ENCODE assay signal across 14 mouse cellular contexts in the genomic region with DNA sequence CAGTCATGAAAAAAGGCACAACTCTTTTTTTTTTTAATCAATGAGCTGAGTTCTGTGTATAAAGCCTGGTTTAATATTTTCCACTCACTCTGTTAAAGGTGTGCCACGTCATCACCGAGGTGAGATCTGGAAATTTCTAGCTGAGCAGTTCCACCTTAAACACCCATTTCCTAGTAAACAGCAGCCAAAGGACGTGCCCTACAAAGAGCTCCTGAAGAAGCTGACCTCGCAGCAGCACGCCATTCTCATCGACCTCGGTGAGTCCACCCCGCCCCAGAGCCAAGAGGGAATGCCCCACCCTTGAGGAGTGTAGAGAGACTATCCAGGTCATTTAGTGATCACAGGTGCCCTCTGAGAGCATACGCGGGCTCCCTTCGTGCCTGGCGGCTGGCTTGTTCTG.
DNase-seq lines count a peak whose midpoint lies in the region; ATAC-seq lines count a peak whose summit lies in the region.
"Had no signal": no experiment of that assay in that cellular context is flagged by ENCODE, and none has a peak within 500 bp of the region (broad histone marks: within the 10 kb centered on the region; RNA-seq: fewer than 3 reads in every experiment).

No protein-coding gene starts in this region.

- H3K27ac ChIP-seq in embryonic facial prominence, embryonic 13.5 days, result peak overlapping the region; percentile 86
- H3K27ac ChIP-seq in embryonic facial prominence, embryonic 10.5 days (replicated peaks), result no peak overlapping the region; the same call in 1 of the 2 replicates
- H3K27ac ChIP-seq in kidney, embryonic 15.5 days, result peak overlapping the region; percentile 48; the same call in 1 of the 2 replicates
- H3K27ac ChIP-seq in hindbrain, embryonic 16.5 days (ENCODE audit: low read depth, low read length), result peak overlapping the region; percentile 10
- H3K27ac ChIP-seq: liver, embryonic 12.5 days; midbrain, embryonic 12.5 days had no signal

- peaks cover 32% of the 10 kb centered on the region for H3K36me3 ChIP-seq in embryonic facial prominence, embryonic 13.5 days
- peaks cover 58% of the 10 kb centered on the region for H3K36me3 ChIP-seq in embryonic facial prominence, embryonic 10.5 days (replicated peaks)
- peaks cover 47% of the 10 kb centered on the region for H3K36me3 ChIP-seq in kidney, embryonic 15.5 days
- no peaks in the 10 kb centered on the region for H3K36me3 ChIP-seq in hindbrain, embryonic 16.5 days (ENCODE audit: control insufficient read depth, insufficient read depth, low read length)

- no peak overlapping the region for H3K9ac ChIP-seq in embryonic facial prominence, embryonic 13.5 days
- no peak overlapping the region for H3K9ac ChIP-seq in kidney, embryonic 15.5 days
- H3K9ac ChIP-seq in hindbrain, embryonic 16.5 days (ENCODE audit: low read depth, low read length), result no peak overlapping the region
- H3K9ac ChIP-seq: liver, embryonic 12.5 days; midbrain, embryonic 12.5 days had no signal

- no peak overlapping the region for H3K4me3 ChIP-seq in embryonic facial prominence, embryonic 13.5 days
- no peak overlapping the region for H3K4me3 ChIP-seq in embryonic facial prominence, embryonic 10.5 days
- no peak overlapping the region for H3K4me3 ChIP-seq in kidney, embryonic 15.5 days (replicated peaks)
- H3K4me3 ChIP-seq in hindbrain, embryonic 16.5 days (ENCODE audit: low read length), result no peak overlapping the region
- H3K4me3 ChIP-seq: liver, embryonic 12.5 days; midbrain, embryonic 12.5 days had no signal

- H3K4me2 ChIP-seq in embryonic facial prominence, embryonic 13.5 days, result no peak overlapping the region
- H3K4me2 ChIP-seq in kidney, embryonic 15.5 days, result no peak overlapping the region
- H3K4me2 ChIP-seq in hindbrain, embryonic 16.5 days (ENCODE audit: low read length), result no peak overlapping the region
- H3K4me2 ChIP-seq: liver, embryonic 12.5 days; midbrain, embryonic 12.5 days had no signal

- H3K4me1 ChIP-seq in embryonic facial prominence, embryonic 13.5 days, result peaks cover 38% of the 10 kb centered on the region
- peaks cover 44% of the 10 kb centered on the region for H3K4me1 ChIP-seq in embryonic facial prominence, embryonic 10.5 days
- H3K4me1 ChIP-seq in kidney, embryonic 15.5 days, result peaks cover 40% of the 10 kb centered on the region
- H3K4me1 ChIP-seq in hindbrain, embryonic 16.5 days (ENCODE audit: control insufficient read depth, insufficient read depth, low read depth, low read length), result peaks cover 25% of the 10 kb centered on the region

- 93% methylated on average over 12 of the region's 12 CpGs for WGBS in embryonic facial prominence, embryonic 13.5 days
- WGBS in embryonic facial prominence, embryonic 10.5 days, result 95% methylated on average over 12 of the region's 12 CpGs
- WGBS in kidney, embryonic 15.5 days, result 85% methylated on average over 12 of the region's 12 CpGs
- WGBS in hindbrain, embryonic 16.5 days, result 93% methylated on average over 12 of the region's 12 CpGs

- H3K27me3 ChIP-seq in embryonic facial prominence, embryonic 13.5 days, result no peaks in the 10 kb centered on the region
- no peaks in the 10 kb centered on the region for H3K27me3 ChIP-seq in embryonic facial prominence, embryonic 10.5 days (replicated peaks; ENCODE audit: low read depth, poor library complexity, severe bottlenecking)
- H3K27me3 ChIP-seq in kidney, embryonic 15.5 days, result no peaks in the 10 kb centered on the region
- no peaks in the 10 kb centered on the region for H3K27me3 ChIP-seq in hindbrain, embryonic 16.5 days (replicated peaks; ENCODE audit: control insufficient read depth, insufficient read depth, low read length)
- H3K27me3 ChIP-seq: liver, embryonic 12.5 days; midbrain, embryonic 12.5 days had no signal

- H3K9me3 ChIP-seq in embryonic facial prominence, embryonic 13.5 days, result no peaks in the 10 kb centered on the region
- no peaks in the 10 kb centered on the region for H3K9me3 ChIP-seq in embryonic facial prominence, embryonic 10.5 days
- H3K9me3 ChIP-seq in kidney, embryonic 15.5 days (replicated peaks), result no peaks in the 10 kb centered on the region
- no peaks in the 10 kb centered on the region for H3K9me3 ChIP-seq in hindbrain, embryonic 16.5 days (ENCODE audit: control insufficient read depth, low read length)
- H3K9me3 ChIP-seq: liver, embryonic 12.5 days; midbrain, embryonic 12.5 days had no signal

- DNase-seq in embryonic facial prominence, embryonic 10.5 days (ENCODE audit: low spot score), result no peak
- DNase-seq in kidney, postnatal 10 days, result no peak
- peak; percentile 26 for DNase-seq in CD4-positive, CD25-positive, alpha-beta regulatory T cell, adult 2 months (ENCODE audit: low read depth, low spot score)
- DNase-seq in adrenal gland, postnatal 14 days, result no peak
- no peak for DNase-seq in thymus, postnatal 14 days
- DNase-seq: adrenal gland, postnatal 10 days; cerebellum, postnatal 36 days; heart, postnatal 4 days; lung, postnatal 10 days had no signal

- ATAC-seq in embryonic facial prominence, embryonic 13.5 days (ENCODE audit: insufficient number of reproducible peaks, insufficient read depth, low FRiP score, low TSS enrichment, low read depth), result no peak
- no peak for ATAC-seq in kidney, embryonic 15.5 days (replicated peaks; ENCODE audit: low FRiP score)
- ATAC-seq in hindbrain, embryonic 16.5 days, result 0 out of 2 replicates have a peak, but pooled peaks have one; percentile 21
- ATAC-seq: liver, embryonic 12.5 days had no signal
